Mouse (Mus musculus) lung, adult 2 months (tissue): ENCODE data around the gene Drc1. TPM values are rescaled to one million over a fixed set of nuclear protein-coding genes. Genes with fewer than 3 reads are reported as not detected.

Experiments
- DNase-seq: peaks from one replicate; pipeline ENCODE4 v3.0.0; 2022
- H3K4me1 ChIP-seq: fragments of 200-500 bp; 2 replicates; pipeline ENCODE4 v1.6.1; 2011; ENCODE audit warnings: low read length; ENCODE audit not compliant: control insufficient read depth, insufficient read depth
- H3K4me3 ChIP-seq: fragments of 200-500 bp; replicated peaks from 2 replicates; pipeline ENCODE3; 2011; ENCODE audit warnings: low read depth, mild to moderate bottlenecking, control low read depth, low read length; ENCODE audit errors: extremely low read depth
- CTCF ChIP-seq: fragments of 200-500 bp; IDR thresholded peaks from 2 replicates; pipeline ENCODE4 v1.5.1; 2011; ENCODE audit warnings: mild to moderate bottlenecking, low read length, control low read depth; ENCODE audit not compliant: insufficient read depth
- POLR2A ChIP-seq: fragments of 200-500 bp; IDR thresholded peaks from 2 replicates; pipeline ENCODE4 v1.6.1; 2011; ENCODE audit warnings: low read depth, mild to moderate bottlenecking, control low read depth, low read length, borderline replicate concordance; ENCODE audit errors: extremely low read depth
- WGBS: fragments of 180-500 bp; shearing (Covaris S2); methylation state at CpG from one replicate; pipeline ENCODE4 v1.1.7; 2018; 5-methylcytosine and 5-hydroxymethylcytosine counted together
- polyA plus RNA-seq: library from polyadenylated mRNA; depleted of rRNA; stranded (reverse); fragments of >200 nt; gene quantifications from 2 replicates; pipeline ENCODE4 v1.2.3, GENCODE M21; 2012

The Drc1 gene
- polyA plus RNA-seq, 1 experiment = 3.1 TPM

- H3K4me3 ChIP-seq = no peak overlapping the region
- no peak for TF ChIP-seq POLR2A
- H3K4me1 ChIP-seq = no peaks in the 10 kb centered on the region
- WGBS = 49% methylated on average over 10 of the region's 10 CpGs
- DNase-seq = no peak
Measured at GRCm38 (mm10) chr5:30285944-30286799, 5.0 kb downstream of the Drc1 start.

- TF ChIP-seq CTCF = no peak
- TF ChIP-seq POLR2A = no peak
- H3K4me3 ChIP-seq = no peak overlapping the region
- H3K4me1 ChIP-seq = no peaks in the 10 kb centered on the region
- no peak for DNase-seq
- WGBS = 69% methylated on average over 9 of the region's 9 CpGs
Measured at GRCm38 (mm10) chr5:30287106-30287882, 6.1 kb downstream of the Drc1 start.

GRCm38 (mm10) chr5:30340815-30341214, 59.6 kb downstream of the Drc1 start:
- H3K4me1 ChIP-seq = peaks cover 2% of the 10 kb centered on the region; the same call in 1 of the 2 replicates
- H3K4me3 ChIP-seq = no peak overlapping the region
- DNase-seq = no peak
- TF ChIP-seq CTCF = no peak
- no peak for TF ChIP-seq POLR2A
- 74% methylated on average over 5 of the region's 5 CpGs for WGBS

GRCm38 (mm10) chr5:30341601-30342365, 60.6 kb downstream of the Drc1 start:
- WGBS = 78% methylated on average over 11 of the region's 11 CpGs

DNA sequence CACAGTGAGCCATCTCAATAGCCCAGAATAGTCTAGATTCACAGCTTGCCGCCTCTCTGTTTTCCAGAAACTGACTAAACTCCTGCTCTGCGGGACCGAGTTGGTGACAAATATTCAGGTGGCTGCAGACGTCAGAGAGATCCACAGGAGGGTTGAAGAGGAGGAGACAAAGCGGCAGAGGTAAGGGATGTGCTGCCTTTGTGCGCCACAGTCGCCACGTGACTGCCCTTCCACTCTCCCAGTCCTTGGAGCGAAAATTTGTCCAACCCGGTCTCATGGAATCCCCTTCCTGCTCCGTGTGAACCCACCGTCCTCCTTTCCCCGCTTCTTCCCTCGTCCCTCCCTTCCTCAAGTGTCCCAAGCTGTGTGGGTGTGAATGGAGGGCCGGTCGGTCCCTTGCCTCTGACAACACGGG, 61.4 kb downstream of the Drc1 start:
- H3K4me3 ChIP-seq = no peak overlapping the region
- H3K4me1 ChIP-seq = peaks cover 2% of the 10 kb centered on the region; the same call in 1 of the 2 replicates
- TF ChIP-seq POLR2A = no peak
- TF ChIP-seq CTCF = no peak
- WGBS = 15% methylated on average over 17 of the region's 17 CpGs
- DNase-seq = no peak

More at GRCm38 (mm10) chr5:30341601-30342365, 60.6 kb downstream of the Drc1 start:
- no peak for DNase-seq
- no peak for TF ChIP-seq CTCF
- TF ChIP-seq POLR2A = no peak
- Histone ChIP-seq H3K4me3 (no peak overlapping the region), H3K4me1 (peaks cover 2% of the 10 kb centered on the region; the same call in 1 of the 2 replicates)

DNA sequence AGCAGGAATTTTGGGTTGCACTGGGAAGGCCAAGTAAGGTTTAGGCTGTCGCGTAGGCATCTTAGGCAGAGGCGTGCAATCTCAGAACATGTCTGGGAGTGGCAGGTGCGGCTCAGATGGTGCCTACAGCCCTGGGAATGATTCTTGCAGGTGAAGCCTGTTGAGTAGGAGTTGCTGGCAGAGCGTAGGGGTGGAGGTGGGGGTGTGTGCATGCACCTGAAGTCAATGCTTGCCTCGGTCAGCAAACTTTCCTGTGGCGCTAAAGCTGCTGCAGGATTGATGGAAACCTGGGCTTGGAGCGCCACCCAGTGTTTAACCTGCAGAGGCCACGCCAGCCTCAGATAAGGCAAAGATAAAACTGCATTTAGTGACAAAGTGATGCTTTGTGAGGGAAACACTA, 61.9 kb downstream of the Drc1 start:
- no peak overlapping the region for H3K4me3 ChIP-seq
- 10% methylated on average over 9 of the region's 9 CpGs for WGBS
- H3K4me1 ChIP-seq = peaks cover 2% of the 10 kb centered on the region; the same call in 1 of the 2 replicates
- DNase-seq = peak; percentile 66
- no peak for TF ChIP-seq POLR2A
- TF ChIP-seq CTCF = peak; percentile 93

DNA sequence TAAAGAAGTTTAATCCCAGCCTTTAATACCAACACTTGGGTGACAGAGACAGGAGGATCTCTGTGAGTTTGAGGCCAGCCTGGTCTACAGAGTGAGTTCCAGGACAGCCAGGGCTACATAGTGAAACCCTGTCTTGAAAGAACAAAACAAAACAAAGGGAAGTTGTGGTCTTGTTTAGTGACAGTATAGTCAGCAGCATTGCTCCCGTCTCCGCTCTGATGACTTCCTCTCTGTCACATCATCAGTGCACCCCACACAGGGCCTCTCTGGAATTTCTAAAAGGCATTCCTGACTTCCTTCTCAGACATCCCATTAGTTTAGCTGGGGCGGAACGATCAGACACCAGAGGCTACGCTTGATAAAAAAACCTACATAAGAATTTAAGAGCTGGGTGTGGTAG, 62.7 kb downstream of the Drc1 start:
- no peak for DNase-seq
- WGBS = 36% methylated on average over 5 of the region's 5 CpGs
- no peak for TF ChIP-seq CTCF
- no peak for TF ChIP-seq POLR2A
- no peak overlapping the region for H3K4me3 ChIP-seq
- peaks cover 2% of the 10 kb centered on the region; the same call in 1 of the 2 replicates for H3K4me1 ChIP-seq

DNA sequence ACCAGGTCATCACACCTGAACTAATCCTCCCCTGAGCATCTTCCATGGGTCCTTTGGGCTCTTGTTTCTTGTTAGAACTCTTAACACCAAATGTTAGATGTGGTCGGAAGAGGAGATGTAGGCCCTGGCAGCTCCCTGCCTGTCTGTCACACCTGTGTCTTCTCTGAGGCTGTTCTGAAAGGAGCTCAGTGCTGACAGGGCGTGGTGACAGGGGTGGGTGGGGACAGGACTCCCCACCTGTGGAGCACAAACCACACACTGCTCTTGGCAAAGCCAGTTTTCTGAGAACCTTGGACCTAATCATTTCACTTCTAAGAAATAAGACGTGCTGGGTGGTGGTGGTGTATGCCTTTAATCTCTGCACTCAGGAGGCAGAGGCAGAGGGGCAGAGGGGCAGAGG, 72.4 kb downstream of the Drc1 start:
- H3K4me1 ChIP-seq = no peaks in the 10 kb centered on the region
- TF ChIP-seq POLR2A (no peak), CTCF (no peak)
- 66% methylated on average over 3 of the region's 3 CpGs for WGBS
- no peak overlapping the region for H3K4me3 ChIP-seq
- DNase-seq = no peak

- DNase-seq = no peak
- Histone ChIP-seq H3K4me1 (no peaks in the 10 kb centered on the region), H3K4me3 (no peak overlapping the region)
- 53% methylated on average over 7 of the region's 7 CpGs for WGBS
- TF ChIP-seq CTCF (no peak), POLR2A (no peak)
Measured at GRCm38 (mm10) chr5:30355114-30355513, 73.9 kb downstream of the Drc1 start.
